Mouse (Mus musculus): ENCODE data around the gene Brpf1. TPM values are rescaled to one million over a fixed set of nuclear protein-coding genes. Genes with fewer than 3 reads are reported as not detected.

Brpf1 gene
- polyA plus RNA-seq (2015; fragmentation: Nextera tagmentation; extraction: Ambion mirVana), result 12.2 and 12.5 TPM in 2 replicates

DNA sequence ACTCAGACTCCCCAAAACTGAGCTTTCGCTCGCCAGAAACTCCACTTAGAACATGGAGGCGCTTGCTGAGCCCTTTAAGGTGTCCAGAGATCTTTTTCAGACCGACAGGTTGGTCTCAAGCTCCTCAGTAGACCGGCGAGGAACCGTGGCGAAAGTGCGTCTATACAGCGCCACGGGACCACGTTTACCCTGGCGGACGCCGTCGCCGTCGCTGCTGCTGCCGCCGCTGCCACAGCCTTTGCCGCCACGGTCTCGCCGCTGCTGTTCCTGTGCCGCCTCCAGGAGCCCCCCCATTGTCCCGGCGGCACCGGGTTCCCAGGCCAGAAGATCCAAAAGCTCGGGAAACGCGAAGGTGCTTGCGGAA lies at the start of gene Brpf1:
Brpf1 (plus strand) TSS at position 152 of the 364 bp plus-strand sequence.
- Histone ChIP-seq H3K4me2 (ENCODE audit: low read length) (peak within 1 kb of the TSS; percentile 97), H3K36me3 (ENCODE audit: insufficient read depth, low read length) (peaks cover 15% of the 10 kb centered on the region; the same call in 1 of the 2 replicates), H3K27ac (peak within 1 kb of the TSS; percentile 99), H3K4me3 (replicated peaks; ENCODE audit: low read depth, low read length) (peak within 1 kb of the TSS; percentile 98), H3K9ac (ENCODE audit: low read depth, low read length) (peak within 1 kb of the TSS; percentile 98), H3K9me3 (replicated peaks; ENCODE audit: low read length) (no peaks in the 10 kb centered on the region), H3K27me3 (ENCODE audit: insufficient read depth, low read length) (no peaks in the 10 kb centered on the region), H3K4me1 (replicated peaks; ENCODE audit: insufficient read depth, low read length) (peaks cover 10% of the 10 kb centered on the region)
- DNase-seq (ENCODE audit: low spot score) (peak; percentile 78), ATAC-seq (replicated peaks; ENCODE audit: low FRiP score, low read depth) (peak; percentile 45)
- no peak; the same call in 1 of the 2 replicates for TF ChIP-seq CTCF (IDR thresholded peaks at IDR 0.05; ENCODE audit: low read depth)
- under 1% methylated on average over 32 of the region's 32 CpGs for WGBS

DNA sequence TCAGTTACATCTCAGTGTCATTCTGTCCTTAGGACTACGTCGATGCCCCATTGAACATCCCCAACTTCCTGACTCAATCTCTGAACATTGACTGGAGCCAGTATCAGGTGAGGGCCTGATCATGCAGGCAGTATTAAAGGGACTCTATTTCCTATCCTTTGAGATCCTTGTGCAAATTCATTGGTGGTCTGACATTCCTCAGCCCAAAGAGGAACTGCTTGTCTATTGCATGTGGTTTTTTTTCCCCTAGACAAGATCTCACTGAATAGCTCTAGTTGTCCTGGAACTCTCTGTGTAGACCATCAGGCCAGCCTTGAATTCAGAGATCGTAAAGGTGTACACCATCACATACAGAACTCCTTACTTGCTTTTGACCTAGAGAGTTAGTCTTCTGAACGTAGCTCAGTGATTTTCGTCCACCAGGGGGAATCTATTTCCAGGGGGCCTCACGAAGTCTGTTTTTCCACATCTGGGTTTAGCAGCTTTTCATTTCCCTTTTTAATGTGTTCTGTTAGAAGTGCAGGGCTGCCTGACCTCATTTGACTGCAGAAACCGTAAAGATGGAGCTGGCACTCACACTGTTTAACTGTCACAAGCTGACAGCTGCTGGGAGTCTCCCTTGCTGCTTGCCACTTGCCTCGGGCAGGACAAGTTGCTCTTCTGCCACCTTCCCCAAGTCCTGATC lies 45.6 kb upstream of the Brpf1 start:
- peak; percentile 20; the same call in 1 of the 2 replicates for TF ChIP-seq CTCF (IDR thresholded peaks at IDR 0.05; ENCODE audit: low read depth)
- no peak overlapping the region for H3K27ac ChIP-seq
- H3K4me2 ChIP-seq (ENCODE audit: low read length), result no peak overlapping the region
- H3K4me3 ChIP-seq (replicated peaks; ENCODE audit: low read depth, low read length), result no peak overlapping the region
- H3K4me1 ChIP-seq (replicated peaks; ENCODE audit: insufficient read depth, low read length), result no peaks in the 10 kb centered on the region
- no peak overlapping the region for H3K9ac ChIP-seq (ENCODE audit: low read depth, low read length)
- H3K27me3 ChIP-seq (ENCODE audit: insufficient read depth, low read length), result no peaks in the 10 kb centered on the region
- WGBS, result 84% methylated on average over 8 of the region's 8 CpGs
- peaks cover 60% of the 10 kb centered on the region for H3K36me3 ChIP-seq (ENCODE audit: insufficient read depth, low read length)
- DNase-seq (ENCODE audit: low spot score), result no peak
- H3K9me3 ChIP-seq (replicated peaks; ENCODE audit: low read length), result no peaks in the 10 kb centered on the region
- no peak for ATAC-seq (replicated peaks; ENCODE audit: low FRiP score, low read depth)

DNA sequence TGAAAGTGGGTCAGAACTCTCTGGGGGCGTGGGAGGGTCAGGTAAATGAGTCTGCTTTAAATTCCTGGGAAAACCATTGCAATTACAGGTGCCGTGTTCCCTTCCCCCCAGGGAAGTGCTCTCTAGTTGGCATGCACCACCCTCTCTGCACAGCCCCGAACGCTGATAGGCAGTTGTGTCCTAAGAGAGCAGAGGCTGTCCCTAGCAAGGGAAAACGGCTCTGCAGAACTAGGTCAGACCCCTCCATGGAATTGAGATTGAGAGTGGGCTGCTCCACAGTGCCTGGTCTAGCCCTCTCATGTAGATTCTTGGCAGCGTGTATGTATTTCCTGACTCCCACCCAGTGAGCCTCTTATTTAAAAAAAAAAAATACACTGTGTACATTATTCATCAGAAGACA lies 43.4 kb upstream of the Brpf1 start:
- Histone ChIP-seq H3K9me3 (replicated peaks; ENCODE audit: low read length) (no peaks in the 10 kb centered on the region), H3K4me2 (ENCODE audit: low read length) (no peak overlapping the region), H3K27me3 (ENCODE audit: insufficient read depth, low read length) (no peaks in the 10 kb centered on the region), H3K4me1 (replicated peaks; ENCODE audit: insufficient read depth, low read length) (no peaks in the 10 kb centered on the region), H3K4me3 (replicated peaks; ENCODE audit: low read depth, low read length) (no peak overlapping the region), H3K36me3 (ENCODE audit: insufficient read depth, low read length) (peaks cover 65% of the 10 kb centered on the region), H3K9ac (ENCODE audit: low read depth, low read length) (no peak overlapping the region), H3K27ac (no peak overlapping the region)
- no peak for TF ChIP-seq CTCF (IDR thresholded peaks at IDR 0.05; ENCODE audit: low read depth)
- no peak for ATAC-seq (replicated peaks; ENCODE audit: low FRiP score, low read depth)
- WGBS, result 78% methylated on average over 6 of the region's 6 CpGs
- no peak for DNase-seq (ENCODE audit: low spot score)

DNA sequence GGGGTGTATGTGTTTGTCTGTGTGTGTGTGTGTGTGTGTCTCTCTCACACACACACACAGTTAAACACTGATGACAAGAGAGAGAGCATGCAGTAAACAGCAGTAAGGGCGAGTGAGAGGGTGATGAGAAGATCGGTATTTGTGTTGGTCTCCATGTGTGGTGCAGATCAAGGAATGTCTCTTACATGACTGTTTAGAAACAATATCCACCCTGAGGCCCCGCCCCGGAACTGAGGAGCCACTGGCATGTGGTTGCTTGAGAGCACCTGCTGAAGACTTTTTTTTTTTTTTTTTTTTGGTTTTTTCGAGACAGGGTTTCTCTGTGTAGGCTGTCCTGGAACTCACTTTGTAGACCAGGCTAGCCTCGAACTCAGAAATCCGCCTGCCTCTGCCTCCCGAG lies 42.5 kb upstream of the Brpf1 start:
- H3K9ac ChIP-seq (ENCODE audit: low read depth, low read length), result no peak overlapping the region
- H3K4me3 ChIP-seq (replicated peaks; ENCODE audit: low read depth, low read length), result no peak overlapping the region
- TF ChIP-seq CTCF (IDR thresholded peaks at IDR 0.05; ENCODE audit: low read depth), result no peak
- ATAC-seq (replicated peaks; ENCODE audit: low FRiP score, low read depth) (no peak), DNase-seq (ENCODE audit: low spot score) (no peak)
- no peaks in the 10 kb centered on the region for H3K4me1 ChIP-seq (replicated peaks; ENCODE audit: insufficient read depth, low read length)
- H3K27me3 ChIP-seq (ENCODE audit: insufficient read depth, low read length), result no peaks in the 10 kb centered on the region
- H3K27ac ChIP-seq, result no peak overlapping the region
- H3K36me3 ChIP-seq (ENCODE audit: insufficient read depth, low read length), result peaks cover 66% of the 10 kb centered on the region
- WGBS, result 92% methylated on average over 8 of the region's 8 CpGs
- no peak overlapping the region for H3K4me2 ChIP-seq (ENCODE audit: low read length)
- no peaks in the 10 kb centered on the region for H3K9me3 ChIP-seq (replicated peaks; ENCODE audit: low read length)

DNA sequence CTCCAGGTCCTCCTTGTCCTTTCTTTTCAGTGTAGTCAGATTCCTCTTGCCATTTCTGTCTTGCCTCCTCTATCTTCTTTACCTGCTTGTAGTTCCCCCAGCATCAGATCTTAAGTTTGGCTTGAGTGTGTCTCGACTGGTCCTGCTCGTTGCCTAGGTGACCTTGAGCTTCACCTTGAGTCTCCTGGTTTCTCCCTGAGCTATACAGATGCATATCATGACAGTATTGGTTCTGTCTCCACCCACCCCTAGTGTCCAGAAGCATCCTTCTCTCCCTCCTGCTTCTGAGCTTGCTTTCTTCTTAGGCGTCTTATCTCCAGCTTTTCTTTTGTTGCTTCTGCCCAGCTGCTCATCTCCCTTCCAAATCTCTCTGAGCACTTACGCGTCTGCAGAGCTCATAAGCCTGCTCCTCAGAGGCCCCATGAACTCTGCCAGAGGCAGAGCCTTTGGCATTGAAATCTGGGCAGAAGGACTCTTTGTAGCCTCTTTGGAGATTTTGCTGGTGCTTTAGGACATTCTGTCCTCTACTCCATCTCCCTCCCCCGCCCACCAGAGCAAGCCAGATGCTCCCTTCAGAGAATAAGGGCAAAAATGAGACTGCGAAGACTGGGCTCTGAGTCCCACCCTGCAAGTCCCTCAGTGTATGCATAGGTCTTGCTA lies 39.8 kb upstream of the Brpf1 start:
- Histone ChIP-seq H3K4me2 (ENCODE audit: low read length) (no peak overlapping the region), H3K36me3 (ENCODE audit: insufficient read depth, low read length) (peaks cover 75% of the 10 kb centered on the region), H3K9ac (ENCODE audit: low read depth, low read length) (no peak overlapping the region), H3K9me3 (replicated peaks; ENCODE audit: low read length) (no peaks in the 10 kb centered on the region), H3K4me1 (replicated peaks; ENCODE audit: insufficient read depth, low read length) (no peaks in the 10 kb centered on the region), H3K27me3 (ENCODE audit: insufficient read depth, low read length) (no peaks in the 10 kb centered on the region), H3K4me3 (replicated peaks; ENCODE audit: low read depth, low read length) (no peak overlapping the region), H3K27ac (no peak overlapping the region)
- TF ChIP-seq CTCF (IDR thresholded peaks at IDR 0.05; ENCODE audit: low read depth), result no peak
- 90% methylated on average over 7 of the region's 7 CpGs for WGBS
- ATAC-seq (replicated peaks; ENCODE audit: low FRiP score, low read depth) (no peak), DNase-seq (ENCODE audit: low spot score) (no peak)

DNA sequence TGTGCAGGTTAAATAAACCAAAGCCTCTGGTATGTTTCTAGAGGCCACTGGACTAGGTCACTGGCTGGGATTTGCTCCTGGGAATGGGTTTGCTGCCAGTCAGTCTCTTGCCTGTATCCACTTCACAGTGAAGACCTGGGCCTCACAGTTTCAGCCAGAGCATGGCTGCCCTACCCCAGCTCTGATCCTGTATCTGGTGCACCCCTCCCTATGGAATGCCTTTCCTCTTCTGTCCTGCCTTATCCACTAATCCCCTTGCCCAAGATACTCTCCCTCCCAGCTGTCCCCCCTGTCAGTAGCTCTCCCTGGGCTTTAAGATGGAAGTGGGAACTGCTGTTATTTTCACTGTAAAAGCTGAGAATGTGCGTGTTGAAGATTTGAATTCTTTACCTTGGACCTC lies 38.9 kb upstream of the Brpf1 start:
- Histone ChIP-seq H3K27ac (no peak overlapping the region), H3K27me3 (ENCODE audit: insufficient read depth, low read length) (no peaks in the 10 kb centered on the region), H3K4me2 (ENCODE audit: low read length) (no peak overlapping the region), H3K4me3 (replicated peaks; ENCODE audit: low read depth, low read length) (no peak overlapping the region), H3K9ac (ENCODE audit: low read depth, low read length) (no peak overlapping the region), H3K36me3 (ENCODE audit: insufficient read depth, low read length) (peaks cover 70% of the 10 kb centered on the region), H3K4me1 (replicated peaks; ENCODE audit: insufficient read depth, low read length) (no peaks in the 10 kb centered on the region), H3K9me3 (replicated peaks; ENCODE audit: low read length) (no peaks in the 10 kb centered on the region)
- 85% methylated on average over 1 of the region's 1 CpGs for WGBS
- TF ChIP-seq CTCF (IDR thresholded peaks at IDR 0.05; ENCODE audit: low read depth), result no peak
- DNase-seq (ENCODE audit: low spot score) (no peak), ATAC-seq (replicated peaks; ENCODE audit: low FRiP score, low read depth) (no peak)
